Mouse (Mus musculus) cortical plate, adult 2 months (tissue): ENCODE measurements around the gene Hist1h4h. TPM values are rescaled to one million over a fixed set of nuclear protein-coding genes. Genes with fewer than 3 reads are reported as not detected.

Experiments used
- H3K27ac ChIP-seq: fragments of 200-500 bp; 2 replicates; pipeline ENCODE4 v1.5.1; 2012; ENCODE audit warnings: low read length, control low read depth, inconsistent platforms; ENCODE audit not compliant: insufficient read depth
- H3K4me1 ChIP-seq: fragments of 200-500 bp; 2 replicates; pipeline ENCODE4 v1.6.1; 2011; ENCODE audit warnings: low read length; ENCODE audit not compliant: control insufficient read depth, insufficient read depth
- H3K4me3 ChIP-seq: fragments of 200-500 bp; 2 replicates; pipeline ENCODE4 v1.5.1; 2011; ENCODE audit warnings: mild to moderate bottlenecking, low read length, control low read depth; ENCODE audit not compliant: insufficient read depth
- CTCF ChIP-seq: fragments of 200-500 bp; IDR thresholded peaks from 2 replicates; pipeline ENCODE4 v1.5.1; 2011; ENCODE audit warnings: mild to moderate bottlenecking, control low read depth, low read length; ENCODE audit not compliant: insufficient read depth; ENCODE audit errors: extremely low read depth
- POLR2A ChIP-seq: fragments of 200-500 bp; IDR thresholded peaks from 2 replicates; pipeline ENCODE4 v1.6.1; 2011; ENCODE audit warnings: mild to moderate bottlenecking, low read length, control low read depth; ENCODE audit not compliant: insufficient read depth; ENCODE audit errors: extremely low read depth
- polyA plus RNA-seq: library from polyadenylated mRNA; depleted of rRNA; stranded (reverse); fragments of >200 nt; gene quantifications from 2 replicates; pipeline ENCODE4 v1.2.3, GENCODE M21; 2012

Gene Hist1h4h
- polyA plus RNA-seq, 1 experiment: 34.8 TPM

GRCm38 (mm10) chr13:23506819-23507515, 23.9 kb upstream of the Hist1h4h start:
- Histone ChIP-seq H3K27ac (no peak overlapping the region), H3K4me1 (no peaks in the 10 kb centered on the region), H3K4me3 (no peak overlapping the region)
- TF ChIP-seq CTCF (no peak), POLR2A (no peak)

GRCm38 (mm10) chr13:23510127-23510526, 20.7 kb upstream of the Hist1h4h start:
- no peak overlapping the region for H3K27ac ChIP-seq
- H3K4me3 ChIP-seq: no peak overlapping the region
- H3K4me1 ChIP-seq: no peaks in the 10 kb centered on the region
- TF ChIP-seq CTCF: no peak
- TF ChIP-seq POLR2A: no peak

DNA sequence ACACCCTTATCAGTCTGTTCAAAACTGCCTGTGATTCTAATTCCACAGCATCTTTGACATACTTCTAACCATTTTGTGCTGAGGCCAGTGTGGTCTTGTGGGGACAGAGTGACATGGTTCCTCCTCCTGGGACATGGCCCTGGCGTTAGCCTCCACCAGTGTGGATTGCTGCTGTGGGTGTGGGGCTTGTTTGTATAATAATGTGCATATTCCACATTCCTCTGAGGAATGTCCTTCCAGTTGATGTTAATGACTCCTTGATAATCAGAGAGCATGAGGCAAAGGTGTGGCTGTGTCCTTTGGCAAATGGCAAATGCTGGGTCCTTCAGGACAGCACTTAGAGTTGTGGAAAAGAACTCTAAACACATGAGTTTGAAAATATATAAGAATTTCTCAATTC, 17.3 kb upstream of the Hist1h4h start:
- no peak for TF ChIP-seq CTCF
- TF ChIP-seq POLR2A: no peak
- no peak overlapping the region for H3K4me3 ChIP-seq
- H3K27ac ChIP-seq: no peak overlapping the region
- no peaks in the 10 kb centered on the region for H3K4me1 ChIP-seq

- TF ChIP-seq CTCF (no peak), POLR2A (no peak)
- no peak overlapping the region for H3K4me3 ChIP-seq
- no peak overlapping the region for H3K27ac ChIP-seq
- no peaks in the 10 kb centered on the region for H3K4me1 ChIP-seq
Observed at GRCm38 (mm10) chr13:23515281-23515680, 15.6 kb upstream of the Hist1h4h start.

GRCm38 (mm10) chr13:23515826-23516620, 14.8 kb upstream of the Hist1h4h start:
- Histone ChIP-seq H3K4me1 (no peaks in the 10 kb centered on the region), H3K4me3 (no peak overlapping the region), H3K27ac (no peak overlapping the region)
- TF ChIP-seq POLR2A (no peak), CTCF (no peak)

- TF ChIP-seq CTCF: no peak
- no peak overlapping the region for H3K27ac ChIP-seq
Observed at GRCm38 (mm10) chr13:23516822-23517602, 13.8 kb upstream of the Hist1h4h start.

DNA sequence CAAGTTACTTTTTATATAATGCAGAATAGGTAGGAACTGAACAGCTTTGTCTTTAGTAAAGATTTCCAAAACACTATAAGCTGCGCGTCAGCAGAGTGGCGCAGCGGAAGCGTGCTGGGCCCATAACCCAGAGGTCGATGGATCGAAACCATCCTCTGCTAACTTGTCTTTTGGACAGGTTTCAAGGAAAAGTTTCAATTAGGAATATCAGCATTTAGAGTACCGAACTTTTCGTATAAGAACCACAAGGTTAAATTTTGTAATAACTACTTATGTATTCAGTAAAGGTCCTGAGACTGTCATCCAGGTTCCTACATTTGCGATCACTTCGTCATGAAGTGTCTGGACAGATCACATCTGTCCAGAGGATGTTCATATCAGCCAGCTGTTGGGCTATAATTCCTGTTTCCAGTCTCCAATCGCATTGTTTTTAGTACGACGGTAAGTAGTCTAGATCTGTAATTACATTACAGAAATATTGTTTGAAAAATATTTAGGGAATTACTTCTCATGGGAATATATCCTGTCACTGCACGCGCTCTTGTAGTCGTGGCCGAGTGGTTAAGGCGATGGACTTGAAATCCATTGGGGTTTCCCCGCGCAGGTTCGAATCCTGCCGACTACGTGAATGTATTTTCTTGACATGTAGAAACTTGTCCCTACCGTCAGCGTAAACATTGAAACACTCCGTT, 13.1 kb upstream of the Hist1h4h start:
- peak overlapping the region; percentile 62 for H3K4me3 ChIP-seq
- no peaks in the 10 kb centered on the region for H3K4me1 ChIP-seq
- no peak overlapping the region for H3K27ac ChIP-seq
- no peak for TF ChIP-seq POLR2A

More at GRCm38 (mm10) chr13:23516822-23517602, 13.8 kb upstream of the Hist1h4h start:
- Histone ChIP-seq H3K4me3 (peak overlapping the region; percentile 62), H3K4me1 (no peaks in the 10 kb centered on the region)

GRCm38 (mm10) chr13:23518295-23518603, 12.6 kb upstream of the Hist1h4h start:
- Histone ChIP-seq H3K27ac (no peak overlapping the region), H3K4me3 (peak overlapping the region; percentile 62; the same call in 1 of the 2 replicates), H3K4me1 (no peaks in the 10 kb centered on the region)
- TF ChIP-seq POLR2A (no peak), CTCF (no peak)

DNA sequence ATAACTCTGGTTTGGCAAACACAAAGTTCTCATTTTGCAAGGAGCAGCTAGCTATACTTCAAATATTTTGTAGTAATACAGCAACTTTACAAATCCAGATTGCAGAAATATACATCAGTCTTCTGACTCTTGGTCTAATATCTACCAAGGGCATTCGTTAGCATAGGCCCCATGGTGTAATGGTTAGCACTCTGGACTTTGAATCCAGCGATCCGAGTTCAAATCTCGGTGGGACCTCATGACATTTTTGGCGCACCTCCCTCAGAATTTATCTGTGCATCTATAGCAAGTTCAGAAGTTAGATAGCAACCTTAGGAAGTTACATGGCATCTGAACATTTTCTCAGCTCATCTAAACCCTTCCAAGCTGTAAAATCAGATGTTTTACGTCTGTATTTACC, 12.0 kb upstream of the Hist1h4h start:
- no peaks in the 10 kb centered on the region for H3K4me1 ChIP-seq
- H3K4me3 ChIP-seq: peak overlapping the region; percentile 20; the same call in 1 of the 2 replicates
- no peak overlapping the region for H3K27ac ChIP-seq
- TF ChIP-seq POLR2A (no peak), CTCF (no peak)
